Mouse (Mus musculus) cerebellum, postnatal 36 days (tissue): Measurements from ENCODE around the gene Fkbp15.

Source experiments
- DNase-seq, 2 experiments: peaks; one replicate each; pipeline ENCODE4 v3.0.0; 2021 to 2022; ENCODE audit warnings: mixed read lengths in 2 of 2

The Fkbp15 gene

DNA sequence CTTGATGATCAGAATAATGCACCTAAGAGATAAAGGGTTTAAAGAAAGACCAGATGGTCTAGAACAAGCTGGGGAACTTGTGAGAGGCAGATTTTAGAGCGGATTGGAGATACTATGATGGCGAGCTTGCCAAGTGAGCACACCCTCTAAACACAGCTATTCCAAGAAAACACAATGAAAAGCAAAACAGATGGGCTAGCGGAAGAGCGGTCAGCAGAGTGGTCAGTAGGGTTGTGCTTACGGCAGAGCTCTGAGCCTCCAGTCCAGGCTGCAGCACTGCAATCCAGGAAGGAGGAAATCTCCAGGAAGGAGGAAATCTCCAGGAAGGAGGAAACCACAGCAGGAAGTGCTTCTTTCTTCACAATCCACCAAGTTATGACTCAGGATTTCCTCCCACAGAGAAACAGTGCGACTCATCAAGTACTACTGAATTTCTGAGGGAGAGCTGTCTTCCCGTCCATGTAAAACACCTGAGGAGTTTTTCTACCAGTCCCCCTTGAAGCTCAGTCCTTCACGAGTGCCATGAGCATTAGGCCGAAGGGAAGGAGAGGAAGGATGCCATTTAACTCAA is 46.6 kb downstream of the Fkbp15 start:
- no peak for DNase-seq

DNA sequence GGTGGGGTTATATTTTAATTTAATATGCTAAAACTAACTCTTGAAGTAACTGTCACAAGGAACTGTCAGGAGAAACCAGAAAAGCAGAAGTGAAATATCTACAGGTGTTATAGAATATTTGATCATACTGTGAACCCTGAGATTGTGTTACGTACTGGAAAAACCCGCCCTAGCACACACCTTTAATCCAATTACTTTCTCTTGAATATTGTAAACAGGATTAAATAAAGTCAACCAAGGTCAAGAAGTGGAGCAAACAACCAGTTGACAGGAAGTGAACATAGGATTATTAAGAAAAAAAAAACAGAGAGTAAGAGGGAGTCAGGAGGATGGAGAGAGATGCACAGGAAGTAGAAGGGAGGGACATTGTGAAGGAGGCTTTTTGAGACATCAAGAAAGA is 47.5 kb downstream of the Fkbp15 start:
- no peak for DNase-seq

DNA sequence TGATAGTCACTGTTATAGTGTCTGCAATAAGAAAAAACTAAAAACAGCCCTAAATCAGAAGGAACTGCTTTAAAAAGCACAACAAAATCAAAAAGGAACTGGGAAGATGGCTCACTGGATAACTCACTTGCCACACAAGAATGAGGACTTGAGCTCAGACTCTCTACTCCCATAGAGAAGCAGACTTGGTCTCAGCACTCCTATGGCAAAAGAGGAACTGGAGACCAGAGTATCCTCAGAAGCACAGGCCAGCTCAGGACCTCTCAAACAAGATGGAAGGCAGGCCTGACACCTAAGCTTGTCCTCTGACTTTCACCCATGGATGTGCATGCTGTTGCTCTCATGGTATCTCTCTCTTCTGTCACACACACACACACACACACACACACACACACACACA is 51.9 kb downstream of the Fkbp15 start:
- no peak for DNase-seq

DNA sequence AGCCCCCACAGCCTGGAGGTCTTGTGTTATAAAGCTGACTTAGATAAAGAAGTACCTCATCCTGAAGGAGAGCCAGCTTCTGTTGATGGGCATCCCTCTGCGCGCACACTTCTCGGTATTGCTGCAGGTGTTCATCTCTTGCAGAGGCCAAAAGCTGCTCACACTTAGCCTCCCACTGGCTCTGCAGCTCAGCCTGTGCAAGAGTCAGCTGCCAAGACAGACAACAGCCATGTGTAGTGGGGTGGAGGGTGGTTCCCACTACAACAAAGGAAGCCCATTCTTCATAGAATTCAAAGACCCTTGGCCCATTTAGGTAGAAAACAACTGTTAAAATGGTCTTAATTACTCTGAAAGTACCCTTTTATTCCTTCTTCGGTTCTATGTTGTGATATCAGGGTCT is 53.5 kb downstream of the Fkbp15 start:
- no peak for DNase-seq

DNA sequence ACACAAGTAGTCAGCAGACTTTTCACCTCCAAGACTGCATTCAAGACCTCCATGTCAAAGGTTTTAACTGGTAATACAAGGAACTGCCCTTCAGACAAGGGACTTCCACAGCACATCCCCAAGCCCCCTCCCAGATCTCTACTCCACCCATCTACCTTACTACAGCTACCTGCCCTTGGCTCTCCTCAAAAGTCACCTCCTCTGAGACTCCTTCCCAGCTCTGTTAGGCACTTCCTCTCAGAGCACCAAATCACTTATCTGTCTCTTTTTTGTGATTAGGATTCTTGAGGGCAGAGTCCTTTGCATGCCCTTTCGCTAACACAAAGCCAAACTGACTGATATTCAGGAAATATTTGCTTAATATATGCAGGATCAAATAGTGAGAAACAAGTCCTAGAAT is 54.0 kb downstream of the Fkbp15 start:
- DNase-seq, result no peak

DNA sequence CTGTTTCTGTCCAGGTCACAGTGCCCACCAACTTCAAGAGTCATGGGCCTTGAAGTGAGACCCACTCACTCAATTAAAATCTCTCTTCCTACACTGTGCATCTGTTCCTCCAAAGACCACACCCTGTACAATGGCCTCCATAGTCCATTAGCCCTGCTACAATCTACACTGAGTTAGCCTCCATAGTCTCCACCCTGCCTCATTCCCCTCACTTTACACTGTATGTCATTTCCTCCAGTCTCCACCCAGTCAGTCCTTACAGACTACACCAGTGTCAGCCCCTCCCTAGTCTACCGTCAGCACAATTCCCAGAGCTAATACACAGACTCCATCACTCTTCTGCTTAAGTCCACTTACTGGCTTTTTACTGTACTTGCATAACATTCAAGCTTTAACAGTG is 57.1 kb downstream of the Fkbp15 start:
- DNase-seq, result no peak

DNA sequence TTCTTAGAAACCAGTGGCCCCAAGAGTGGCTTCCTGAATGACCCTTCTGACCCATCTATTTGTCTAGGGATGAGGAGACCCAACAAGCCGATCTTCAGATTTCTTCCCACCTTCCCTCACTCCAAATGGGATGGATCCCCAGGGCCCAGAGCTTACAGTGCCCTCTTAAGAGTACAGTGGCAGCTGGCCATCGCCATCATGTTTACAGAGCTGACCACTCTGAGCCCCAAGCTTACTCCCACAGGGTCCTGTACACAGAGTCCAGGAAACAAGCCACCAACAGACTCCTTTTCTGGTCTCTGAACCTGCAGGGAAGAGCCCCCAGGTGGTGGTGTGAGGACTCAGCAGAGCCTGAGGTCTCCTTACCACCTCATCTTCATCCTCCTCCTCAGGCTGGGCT is 57.6 kb downstream of the Fkbp15 start:
- no peak for DNase-seq

DNA sequence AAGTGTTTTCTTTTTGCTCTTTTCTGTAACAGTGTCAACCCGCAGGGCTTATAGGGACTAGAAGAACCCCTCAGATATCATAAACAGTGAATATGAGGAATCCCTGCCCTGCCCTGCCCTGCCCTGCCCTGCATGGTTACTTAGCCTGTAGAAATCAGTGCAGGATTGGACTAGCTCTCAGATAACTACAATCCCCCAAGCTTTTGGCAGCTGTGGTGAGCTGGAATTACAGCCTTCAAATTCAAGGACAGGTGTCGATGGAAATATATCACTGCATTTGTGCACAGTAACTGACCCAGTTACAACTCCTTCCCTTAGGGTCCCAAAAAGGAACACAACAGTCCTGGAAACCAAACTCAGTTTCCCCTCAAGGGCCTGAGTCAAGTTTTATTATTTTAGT is 60.3 kb downstream of the Fkbp15 start:
- no peak for DNase-seq

DNA sequence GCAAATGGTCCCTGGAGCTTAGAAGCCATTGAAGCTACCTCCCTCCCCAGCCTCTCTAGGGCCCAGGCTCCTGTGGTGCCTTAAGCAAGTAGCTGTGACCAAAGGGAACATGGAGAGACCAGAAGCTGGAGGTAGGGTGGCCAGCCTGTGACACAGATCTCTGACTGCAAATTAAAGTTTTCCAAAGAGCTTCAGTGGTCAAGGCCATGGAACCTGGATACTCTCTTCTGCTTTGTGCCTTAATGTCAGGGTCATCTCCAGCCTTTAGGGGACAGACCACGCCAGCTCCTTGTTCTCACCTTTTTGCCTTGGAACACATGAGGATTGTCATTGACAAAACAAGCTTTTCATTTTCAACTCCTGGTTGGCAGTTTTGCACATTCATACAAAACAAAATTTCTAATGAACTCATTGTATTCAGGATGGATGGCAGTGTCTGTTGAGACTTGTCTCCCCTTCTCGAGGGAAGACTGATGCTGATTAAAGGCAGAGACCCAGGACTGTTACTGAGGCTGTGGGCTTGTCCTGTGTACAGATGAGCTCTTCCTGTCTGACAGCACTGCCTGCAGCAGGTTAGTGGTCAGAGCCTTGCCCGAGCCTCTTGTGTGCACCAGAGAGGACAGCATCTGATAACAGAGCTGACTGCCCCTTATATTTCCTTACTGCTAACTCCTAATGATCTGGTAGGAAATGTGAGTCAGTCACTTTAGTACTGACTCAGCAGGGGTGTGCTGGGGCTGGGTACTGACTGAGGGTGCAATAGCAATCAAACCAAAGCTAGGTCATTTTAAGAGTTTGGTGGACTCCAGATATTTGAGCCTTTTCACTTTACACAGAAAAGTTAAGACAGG is 62.8 kb downstream of the Fkbp15 start:
- no peak for DNase-seq

DNA sequence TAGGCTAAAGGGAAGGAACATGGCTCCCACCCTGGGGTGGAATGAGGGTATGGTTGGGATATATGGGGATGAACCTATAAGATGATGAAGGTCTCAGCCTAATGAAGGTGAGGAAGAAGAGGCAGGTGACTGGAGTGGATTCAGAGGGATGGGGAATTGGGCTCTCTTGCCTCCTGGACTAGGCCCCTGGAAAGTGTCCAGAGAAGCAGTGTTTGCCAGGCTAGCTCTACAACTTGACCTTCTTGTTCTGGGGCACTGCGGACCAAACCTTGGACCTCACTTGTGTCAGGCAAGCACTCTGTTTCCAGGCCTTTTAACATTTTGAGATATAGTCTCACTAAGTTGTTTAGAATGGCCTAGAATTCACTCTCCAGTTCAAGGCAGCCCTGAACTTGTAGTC is 65.6 kb downstream of the Fkbp15 start:
- DNase-seq, result no peak

DNA sequence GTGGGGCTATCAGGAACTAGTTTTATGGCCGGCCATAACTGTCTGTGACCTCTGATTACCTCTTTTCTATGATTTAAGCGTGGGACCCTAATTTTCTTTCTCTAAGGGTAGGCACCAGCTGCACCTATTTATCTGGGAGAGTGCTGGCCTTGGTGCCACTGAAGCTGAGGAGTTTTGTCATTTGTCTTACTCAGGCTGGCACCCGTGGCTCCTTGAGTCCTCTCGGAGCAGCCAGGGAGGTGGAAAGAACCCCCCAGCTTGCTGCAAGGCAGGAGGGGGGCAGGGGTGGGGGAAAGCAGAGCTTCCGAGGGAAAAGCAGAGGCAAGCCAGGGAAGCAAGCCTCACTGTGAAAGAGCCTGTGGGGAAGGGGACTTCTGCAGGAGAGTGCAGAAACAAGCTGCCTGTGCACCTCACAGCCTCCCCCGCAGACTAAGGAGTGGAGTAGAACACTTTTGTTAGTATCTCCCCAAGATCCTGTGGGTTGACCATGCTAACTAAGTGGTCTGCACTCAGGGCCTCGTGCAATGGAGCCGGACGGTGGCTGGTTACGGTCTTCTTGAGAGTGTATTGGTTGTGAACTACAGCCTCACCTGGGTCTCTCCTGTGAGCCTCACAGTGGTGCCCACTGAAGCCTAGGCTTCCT is 67.0 kb downstream of the Fkbp15 start:
- DNase-seq, result no peak

DNA sequence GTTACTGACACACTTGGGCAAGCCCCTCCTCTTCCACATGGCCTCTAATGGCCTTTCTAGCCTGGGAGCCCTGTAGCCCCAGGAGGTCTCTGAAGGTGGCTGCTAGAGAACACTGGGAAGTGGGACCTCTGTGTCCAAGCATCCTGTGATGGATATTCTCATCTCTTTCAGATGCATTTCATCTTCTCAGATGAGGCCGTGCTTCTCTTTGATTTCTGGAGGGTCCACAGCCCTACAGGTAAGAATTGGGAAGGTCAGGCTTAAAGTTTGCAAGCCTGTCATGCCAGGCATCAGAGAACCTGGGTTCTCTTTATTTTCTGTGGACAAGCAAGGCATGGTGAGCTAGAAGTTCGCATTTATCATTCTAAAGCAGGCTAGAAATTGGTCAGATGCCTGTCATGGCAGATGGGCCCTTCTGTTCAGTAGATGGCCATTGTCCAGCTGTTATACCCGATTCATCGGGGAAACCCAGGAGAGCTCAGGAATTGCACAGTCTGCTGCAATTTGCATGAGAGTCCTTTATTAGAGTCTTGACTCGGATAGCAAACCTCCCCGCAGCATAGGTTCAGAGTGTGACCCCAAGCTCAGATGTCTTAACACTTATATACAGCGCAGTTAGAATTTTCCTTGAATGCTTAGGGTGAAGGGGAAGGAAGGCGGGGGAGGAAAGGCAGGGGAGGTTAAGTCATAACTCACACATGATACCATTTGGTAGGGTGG is 67.7 kb downstream of the Fkbp15 start:
- DNase-seq, result peak; percentile 26 to 31

DNA sequence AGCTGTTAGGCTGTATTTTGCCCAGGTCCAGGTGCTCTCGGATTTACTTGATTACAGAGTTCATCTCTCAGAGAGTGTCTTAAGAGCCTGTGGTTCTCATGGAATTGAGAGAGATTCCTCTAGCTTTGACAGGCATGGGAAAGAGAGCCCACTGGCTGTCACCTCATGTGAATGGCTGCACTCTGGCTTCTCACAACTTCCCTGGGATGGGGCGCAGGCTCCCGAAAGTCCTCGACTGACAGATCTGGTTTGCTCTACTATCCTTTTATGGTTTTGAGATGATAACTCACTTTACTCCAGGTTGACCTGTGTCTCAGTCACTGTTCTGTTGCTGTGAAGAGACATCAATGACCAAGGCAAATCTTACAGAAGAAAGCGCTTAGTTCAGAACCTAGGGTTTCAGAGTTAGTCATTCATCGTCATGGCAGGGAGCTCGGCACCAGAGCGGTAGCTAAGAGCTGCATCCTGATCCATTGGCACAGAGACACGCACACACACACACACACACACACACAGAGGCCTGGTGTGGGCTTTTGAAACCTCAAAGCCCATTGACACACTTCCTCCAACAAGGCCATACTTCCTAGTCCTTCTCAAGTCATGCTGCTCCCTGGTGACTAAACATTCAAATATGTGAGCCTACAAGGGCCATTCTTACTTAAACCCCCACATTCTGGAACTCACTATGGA is 69.4 kb downstream of the Fkbp15 start:
- peak in 1 of 2 experiments; percentile 1 for DNase-seq

DNA sequence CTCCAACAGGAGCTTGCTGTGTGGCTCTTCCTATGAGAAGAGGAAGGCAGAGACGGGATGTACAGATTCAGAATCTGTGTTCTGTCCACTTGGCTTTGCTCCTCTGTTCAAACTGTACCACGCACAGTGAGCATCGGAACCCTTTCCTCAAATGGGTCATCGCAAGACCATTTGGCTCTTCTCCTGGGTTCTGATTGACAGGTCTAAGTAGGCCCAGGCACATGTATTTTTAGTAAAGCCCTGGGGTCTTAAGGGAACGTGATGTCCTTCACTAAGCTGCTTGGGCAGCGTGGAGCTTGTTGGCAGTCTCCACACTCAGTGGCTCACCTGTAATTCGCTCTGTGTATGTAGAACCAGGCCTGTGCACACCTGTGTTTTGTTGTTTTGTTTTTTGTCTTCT is 71.1 kb downstream of the Fkbp15 start:
- no peak for DNase-seq

DNA sequence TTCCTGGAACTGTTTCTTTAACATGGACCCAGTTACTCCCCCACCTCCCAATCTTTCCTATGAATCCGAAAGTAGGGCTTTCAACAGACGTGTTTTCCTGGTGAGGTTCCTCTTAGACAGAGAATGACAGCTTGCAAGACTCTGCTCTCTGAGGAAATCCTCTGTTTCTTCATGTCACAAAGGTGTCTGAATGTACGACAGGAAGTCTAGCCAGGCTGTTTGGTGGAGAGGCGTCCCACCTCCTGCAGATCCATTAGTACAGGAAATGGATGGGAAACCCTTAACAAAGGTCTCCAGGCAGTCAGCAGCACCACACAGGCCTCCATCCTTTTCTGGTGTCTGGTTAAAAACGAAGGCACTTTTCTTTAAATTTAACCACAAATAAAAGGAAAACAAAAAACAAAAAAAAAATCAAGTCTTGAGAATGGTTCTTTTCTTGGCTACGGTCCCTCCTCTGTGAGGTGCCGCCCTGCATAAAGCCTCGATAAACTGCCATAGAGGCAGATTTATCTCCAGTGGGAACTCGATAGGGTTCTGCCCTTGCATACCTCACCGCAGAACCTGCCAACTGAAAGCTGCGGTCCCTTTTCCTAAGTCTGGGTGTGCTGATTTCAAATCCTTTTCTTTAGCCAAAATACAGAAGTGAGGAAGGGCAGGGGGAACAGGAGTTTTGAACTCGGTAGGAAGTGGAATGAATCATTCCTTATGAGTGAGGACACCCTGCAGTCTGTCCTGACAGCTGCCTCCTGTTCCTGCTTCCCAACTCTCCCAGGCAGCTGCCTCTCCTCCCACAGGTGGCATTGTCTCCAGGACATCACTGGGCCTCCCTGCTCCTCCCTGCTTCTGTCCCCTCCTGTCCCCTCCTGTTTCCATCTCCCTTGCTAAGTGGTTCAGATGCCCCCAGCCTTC is 73.1 kb downstream of the Fkbp15 start:
- DNase-seq, result no peak

DNA sequence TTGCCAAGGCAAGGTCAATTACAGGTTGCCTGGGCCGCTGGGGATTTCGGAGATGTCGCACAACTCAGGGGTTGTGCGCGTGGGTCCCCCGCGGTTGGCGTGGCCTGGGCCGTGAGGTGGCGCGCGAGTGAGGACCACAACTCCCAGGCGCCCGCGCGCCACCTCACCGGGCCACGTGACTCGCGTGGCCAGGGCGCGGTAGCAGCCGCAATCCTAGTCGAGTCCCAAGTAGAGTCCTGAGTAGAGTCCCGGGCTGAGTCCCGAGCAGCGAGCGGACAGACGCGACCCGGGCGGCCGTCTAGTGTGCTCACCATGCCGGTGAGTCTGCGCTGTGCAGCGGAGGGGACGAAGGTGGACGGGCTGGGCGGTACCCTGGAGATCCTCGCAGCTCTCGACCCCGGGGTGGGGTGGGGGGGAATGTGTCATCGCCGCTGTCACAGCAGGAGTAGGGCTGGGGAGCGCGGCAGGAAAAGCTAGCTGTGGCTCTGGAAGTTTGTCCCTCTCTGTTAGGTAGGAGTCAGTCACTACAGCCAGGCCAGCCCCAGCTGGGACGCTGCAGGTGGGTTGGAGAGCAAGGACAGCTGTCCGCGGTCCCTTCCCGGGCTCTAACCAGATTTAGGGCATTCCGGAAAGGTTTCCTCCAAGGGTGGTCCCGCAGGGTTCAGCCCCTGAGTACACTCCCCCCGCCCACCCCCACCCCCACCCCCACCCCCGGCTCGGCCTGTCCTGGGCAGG is 73.9 kb downstream of the Fkbp15 start:
- peak; percentile 78 to 81 for DNase-seq

DNA sequence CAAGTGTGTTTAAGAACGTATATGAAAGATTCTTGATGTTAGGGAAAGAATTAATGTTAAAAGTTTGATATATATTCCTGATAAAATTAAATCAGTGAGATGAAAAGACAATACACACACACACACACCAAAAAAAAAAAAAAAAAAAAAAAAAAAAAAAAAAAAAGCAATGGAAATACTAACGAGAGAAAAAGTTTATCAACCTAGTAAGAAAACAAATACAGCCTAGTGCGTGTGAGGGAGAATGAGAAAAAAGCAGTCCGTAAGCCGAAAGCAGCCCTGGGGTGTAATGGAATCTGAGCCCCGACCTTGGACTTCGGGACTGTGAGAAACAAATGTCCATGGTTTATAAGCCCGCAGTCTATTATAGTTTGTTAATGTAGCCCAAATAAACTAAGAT is 74.8 kb downstream of the Fkbp15 start:
- DNase-seq, result peak in 1 of 2 experiments; percentile 1

DNA sequence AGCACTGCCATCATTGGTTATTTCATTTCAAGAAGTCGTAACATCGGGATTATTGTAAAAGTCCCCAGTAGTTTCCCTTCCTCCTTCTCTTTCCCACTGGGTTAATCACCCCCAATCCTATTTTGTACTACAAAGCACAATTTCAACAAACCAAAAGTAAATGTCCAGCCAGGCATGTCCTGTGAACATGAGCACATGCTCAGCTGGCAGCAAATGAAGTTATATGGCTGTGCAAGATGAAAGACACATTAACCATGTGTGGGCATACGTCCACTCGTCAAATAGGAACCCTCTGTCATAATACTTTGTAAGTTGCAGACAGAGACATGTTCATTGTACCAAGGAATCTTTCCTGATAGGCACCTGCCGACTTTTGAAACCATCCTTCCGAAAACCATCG is 77.4 kb downstream of the Fkbp15 start:
- DNase-seq, result no peak

DNA sequence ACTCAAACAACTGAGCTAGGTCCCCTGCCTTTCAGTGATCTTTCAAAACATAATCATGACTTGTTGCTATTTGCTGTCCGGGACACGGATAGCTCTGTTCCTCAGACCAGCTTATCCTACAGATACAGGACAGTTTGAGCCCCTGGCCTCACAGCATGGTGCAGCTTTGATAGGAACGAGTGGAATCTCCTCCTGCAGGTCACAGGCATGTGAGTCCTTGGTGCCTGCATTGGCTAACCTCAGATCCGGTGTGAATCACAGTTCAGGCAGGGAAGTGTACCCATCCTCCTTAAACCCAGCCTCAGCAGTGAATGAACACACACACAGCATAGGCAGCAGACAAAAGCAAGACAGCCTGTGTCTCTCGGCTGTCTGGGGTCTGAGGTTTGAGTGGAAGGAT is 79.0 kb downstream of the Fkbp15 start:
- DNase-seq, result peak in 1 of 2 experiments; percentile 1

DNA sequence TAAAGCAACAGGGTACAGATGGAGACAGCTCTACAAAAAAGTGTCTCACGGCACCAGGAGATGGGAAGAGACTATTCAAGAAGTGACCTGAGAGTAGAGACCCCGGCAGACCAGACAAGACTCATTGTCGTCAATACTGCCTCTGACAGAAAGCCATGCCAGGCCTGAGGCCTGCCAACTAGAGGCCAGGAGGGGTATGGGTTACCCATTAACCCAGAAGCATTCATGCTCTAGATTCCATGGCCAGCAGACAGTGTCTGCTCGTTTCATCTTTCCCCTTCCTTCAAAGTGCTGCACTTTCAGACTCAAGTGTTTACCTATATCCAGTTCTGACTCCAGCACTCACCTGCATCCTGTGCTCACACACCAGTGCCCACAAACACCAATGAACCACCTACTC is 82.3 kb downstream of the Fkbp15 start:
- DNase-seq, result no peak

DNA sequence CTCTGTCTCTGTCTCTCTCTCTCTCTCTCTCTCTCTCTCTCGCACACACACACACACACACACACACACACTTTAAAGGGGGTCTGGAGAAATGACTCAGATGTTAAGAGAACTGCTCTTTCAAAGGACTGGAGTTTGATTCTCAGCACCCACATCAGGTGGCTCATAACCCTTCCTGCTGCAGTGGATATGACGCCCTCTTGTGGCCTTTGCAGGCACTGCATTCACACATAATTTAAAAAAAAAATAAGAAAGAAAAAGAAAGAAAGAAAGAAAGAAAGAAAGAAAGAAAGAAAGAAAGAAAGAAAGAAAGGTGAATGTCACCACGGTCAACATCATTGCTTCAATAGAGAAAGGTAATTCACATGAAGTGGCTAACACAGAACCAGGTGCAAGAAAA is 83.1 kb downstream of the Fkbp15 start:
- no peak for DNase-seq
